Mouse (Mus musculus): Measurements from ENCODE around the gene Bicra.

The Bicra gene

GRCm38 (mm10) chr7:16014521-16015175 lies 33.1 kb downstream of the Bicra start:
- DNase-seq (ENCODE audit: low spot score), result no peak

GRCm38 (mm10) chr7:16013722-16014275 lies 33.9 kb downstream of the Bicra start:
- DNase-seq (ENCODE audit: low spot score), result no peak

GRCm38 (mm10) chr7:16012576-16013263 lies 35.0 kb downstream of the Bicra start:
- DNase-seq (ENCODE audit: low spot score), result no peak

- no peak for DNase-seq (ENCODE audit: low spot score)
These were observed 36.2 kb downstream of the Bicra start for GRCm38 (mm10) chr7:16011418-16012085.

GRCm38 (mm10) chr7:16010649-16011048 lies 37.1 kb downstream of the Bicra start:
- DNase-seq (ENCODE audit: low spot score), result no peak

GRCm38 (mm10) chr7:16009636-16010035 lies 38.1 kb downstream of the Bicra start:
- no peak for DNase-seq (ENCODE audit: low spot score)

- no peak for DNase-seq (ENCODE audit: low spot score)
These were observed 42.7 kb downstream of the Bicra start for GRCm38 (mm10) chr7:16005020-16005419.

GRCm38 (mm10) chr7:16004177-16004856 lies 43.4 kb downstream of the Bicra start:
- DNase-seq (ENCODE audit: low spot score), result no peak

- DNase-seq (ENCODE audit: low spot score), result peak; percentile 35
These were observed 44.7 kb downstream of the Bicra start for GRCm38 (mm10) chr7:16003032-16003431.

- no peak for DNase-seq (ENCODE audit: low spot score)
These were observed 45.5 kb downstream of the Bicra start for GRCm38 (mm10) chr7:16002171-16002570.

GRCm38 (mm10) chr7:16001691-16002090 lies 46.0 kb downstream of the Bicra start:
- no peak for DNase-seq (ENCODE audit: low spot score)

- no peak for DNase-seq (ENCODE audit: low spot score)
These were observed 53.9 kb downstream of the Bicra start for GRCm38 (mm10) chr7:15993789-15994188.

GRCm38 (mm10) chr7:15993152-15993551 lies 54.6 kb downstream of the Bicra start:
- no peak for DNase-seq (ENCODE audit: low spot score)

GRCm38 (mm10) chr7:15991764-15992163 lies 56.0 kb downstream of the Bicra start:
- DNase-seq (ENCODE audit: low spot score), result no peak

- no peak for DNase-seq (ENCODE audit: low spot score)
These were observed 59.9 kb downstream of the Bicra start for GRCm38 (mm10) chr7:15987661-15988356.

GRCm38 (mm10) chr7:15982729-15983407 lies 64.9 kb downstream of the Bicra start:
- peak; percentile 56 for DNase-seq (ENCODE audit: low spot score)

- DNase-seq (ENCODE audit: low spot score), result no peak
These were observed 66.2 kb downstream of the Bicra start for GRCm38 (mm10) chr7:15981538-15981937.

- DNase-seq (ENCODE audit: low spot score), result no peak
These were observed 67.5 kb downstream of the Bicra start for GRCm38 (mm10) chr7:15980246-15980645.

- DNase-seq (ENCODE audit: low spot score), result no peak
These were observed 71.8 kb downstream of the Bicra start for GRCm38 (mm10) chr7:15975904-15976303.

GRCm38 (mm10) chr7:15975451-15975850 lies 72.3 kb downstream of the Bicra start:
- no peak for DNase-seq (ENCODE audit: low spot score)

GRCm38 (mm10) chr7:15974712-15975111 lies 73.0 kb downstream of the Bicra start:
- peak; percentile 67 for DNase-seq (ENCODE audit: low spot score)

All from c-Kit-positive CD71-positive TER-119-positive erythroid progenitor cells, embryonic 14.5 days (primary cell).